Mouse (Mus musculus) liver, embryonic 14.5 days (tissue): ENCODE measurements at regions not wholly inside any gene's neighbourhood (a gene's known extent, or its start where the extent isn't known, plus 50 kb on each side); places are given as distances from the start of the nearest gene placed in this dataset.

Source experiments
- ATAC-seq: fragments of 200-750 bp; cut with Nextera tagmentation; 2 replicates; pipeline ENCODE4 v1.8.0; 2017; ENCODE audit warnings: moderate number of reproducible peaks, mild to moderate bottlenecking, moderate library complexity; ENCODE audit not compliant: insufficient read depth
- DNase-seq, 3 experiments: peaks; one replicate each; pipeline ENCODE4 v3.0.0-alpha.2; 2012 to 2013; ENCODE audit warnings: low read depth in 3 of 3, low spot score in 3 of 3
- H3K27ac ChIP-seq: fragments of 300-500 bp; sonication (generic); 2 replicates; pipeline ENCODE4 v1.5.1; 2014; ENCODE audit warnings: moderate library complexity, mild to moderate bottlenecking, control low read depth, inconsistent platforms
- H3K27me3 ChIP-seq: fragments of 300-500 bp; sonication (generic); 2 replicates; pipeline ENCODE4 v1.6.1; 2014; ENCODE audit warnings: mild to moderate bottlenecking, low read length, moderate library complexity; ENCODE audit not compliant: control insufficient read depth, insufficient read depth
- H3K36me3 ChIP-seq: fragments of 300-500 bp; sonication (generic); replicated peaks from 2 replicates; pipeline ENCODE4 v1.6.1; 2014; ENCODE audit warnings: low read depth; ENCODE audit not compliant: control insufficient read depth, insufficient read depth
- H3K4me1 ChIP-seq, 2 experiments: fragments of 200-500 bp in 1 of 2; fragments of 300-500 bp in 1 of 2; sonication (generic) in 1 of 2; replicated peaks; 2 replicates each; pipeline ENCODE4 v1.6.1; 2012 to 2014; ENCODE audit warnings: antibody characterized with exemption in 1 of 2, inconsistent platforms in 1 of 2, low read length in 1 of 2; ENCODE audit not compliant: control insufficient read depth in 2 of 2, insufficient read depth in 2 of 2
- H3K4me2 ChIP-seq: fragments of 300-500 bp; sonication (generic); 2 replicates; pipeline ENCODE4 v1.6.1; 2014; ENCODE audit warnings: low read depth, mild to moderate bottlenecking, control low read depth, moderate library complexity
- H3K4me3 ChIP-seq, 2 experiments: fragments of 200-500 bp in 1 of 2; fragments of 300-500 bp in 1 of 2; sonication (generic) in 1 of 2; 2 replicates each; pipeline ENCODE4 v1.5.1; 2012 to 2014; ENCODE audit warnings: low read depth in 2 of 2, low read length in 2 of 2, mild to moderate bottlenecking in 2 of 2, control low read depth in 1 of 2, inconsistent platforms in 1 of 2, moderate library complexity in 1 of 2; ENCODE audit not compliant: insufficient read depth in 1 of 2
- H3K9ac ChIP-seq: fragments of 300-500 bp; sonication (generic); replicated peaks from 2 replicates; pipeline ENCODE4 v1.6.1; 2014; ENCODE audit warnings: mild to moderate bottlenecking, control low read depth, moderate library complexity
- H3K9me3 ChIP-seq: fragments of 300-500 bp; sonication (generic); 2 replicates; pipeline ENCODE4 v1.6.1; 2016; ENCODE audit warnings: low read length, mixed read lengths; ENCODE audit not compliant: control insufficient read depth
- CTCF ChIP-seq: IDR thresholded peaks from 2 replicates; pipeline ENCODE4 v1.5.1; 2016; ENCODE audit warnings: antibody characterized with exemption, low read depth, control low read depth
- EP300 ChIP-seq: IDR thresholded peaks from 2 replicates; pipeline ENCODE4 v1.6.1; 2016; ENCODE audit warnings: antibody characterized with exemption, low read depth
- WGBS: fragments of 180-500 bp; shearing (Covaris S2); extraction: QIAGEN DNeasy Blood & Tissue Kit; methylation state at CpG from one replicate; pipeline ENCODE4 v1.1.7; 2014; ENCODE audit not compliant: insufficient replicate concordance; 5-methylcytosine and 5-hydroxymethylcytosine counted together

DNA sequence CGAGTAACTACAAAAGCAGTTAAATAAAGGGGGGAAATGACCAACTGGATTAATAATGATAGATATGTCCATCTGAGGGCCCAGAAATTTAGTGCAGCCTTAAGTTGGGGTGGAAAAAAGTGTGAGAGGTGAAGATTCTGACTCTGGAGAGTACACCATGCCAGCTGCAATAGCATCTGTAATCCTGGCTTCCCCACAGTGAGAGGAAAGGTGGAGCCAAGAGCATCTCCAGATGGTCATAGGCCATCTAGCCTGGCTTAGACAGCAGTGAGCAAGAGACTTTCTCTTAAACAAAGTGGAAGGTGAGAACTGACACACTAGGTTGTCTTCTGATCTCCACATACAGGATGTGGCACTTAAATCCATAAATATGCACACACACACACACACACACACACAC, 264.7 kb downstream of the Gm9195 start:
- Histone ChIP-seq H3K4me2 (no peak overlapping the region), H3K9ac (no peak overlapping the region), H3K9me3 (no peaks in the 10 kb centered on the region), H3K4me1 (no peaks in the 10 kb centered on the region), H3K36me3 (no peaks in the 10 kb centered on the region), H3K4me3 (no peak overlapping the region), H3K27me3 (no peaks in the 10 kb centered on the region), H3K27ac (no peak overlapping the region)
- WGBS, result 43% methylated on average over 1 of the region's 1 CpGs
- no peak for DNase-seq
- ATAC-seq, result no peak
- TF ChIP-seq EP300, result no peak
- no peak for TF ChIP-seq CTCF

DNA sequence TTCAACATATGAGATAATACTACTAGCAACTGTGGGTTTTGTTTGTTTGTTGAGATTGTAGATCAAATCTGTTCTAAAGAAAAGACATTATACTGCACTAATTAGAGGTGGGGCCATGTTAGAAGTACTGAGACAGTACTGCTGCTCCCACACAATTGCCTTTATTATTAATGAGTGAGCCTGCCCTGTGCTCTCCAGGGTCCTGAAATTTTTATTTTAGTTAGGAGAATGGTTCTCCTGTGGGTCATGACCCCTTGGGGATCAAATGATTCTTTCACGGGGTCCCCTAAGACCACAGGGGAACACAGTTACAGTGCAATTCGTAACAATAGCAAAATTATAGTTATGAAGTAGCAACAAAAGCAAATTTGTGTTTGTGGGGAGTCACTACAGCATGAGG, 268.8 kb downstream of the Gm9195 start:
- no peak for TF ChIP-seq CTCF
- no peak for TF ChIP-seq EP300
- Histone ChIP-seq H3K27ac (no peak overlapping the region), H3K36me3 (no peaks in the 10 kb centered on the region), H3K4me2 (no peak overlapping the region), H3K4me1 (no peaks in the 10 kb centered on the region), H3K27me3 (no peaks in the 10 kb centered on the region), H3K9ac (no peak overlapping the region), H3K9me3 (no peaks in the 10 kb centered on the region), H3K4me3 (no peak overlapping the region)
- no peak for ATAC-seq
- WGBS, result 21% methylated on average over 2 of the region's 2 CpGs
- no peak for DNase-seq

- no peak for DNase-seq
Measured at GRCm38 (mm10) chr14:72219523-72219922, 272.1 kb downstream of the Gm9195 start.

DNA sequence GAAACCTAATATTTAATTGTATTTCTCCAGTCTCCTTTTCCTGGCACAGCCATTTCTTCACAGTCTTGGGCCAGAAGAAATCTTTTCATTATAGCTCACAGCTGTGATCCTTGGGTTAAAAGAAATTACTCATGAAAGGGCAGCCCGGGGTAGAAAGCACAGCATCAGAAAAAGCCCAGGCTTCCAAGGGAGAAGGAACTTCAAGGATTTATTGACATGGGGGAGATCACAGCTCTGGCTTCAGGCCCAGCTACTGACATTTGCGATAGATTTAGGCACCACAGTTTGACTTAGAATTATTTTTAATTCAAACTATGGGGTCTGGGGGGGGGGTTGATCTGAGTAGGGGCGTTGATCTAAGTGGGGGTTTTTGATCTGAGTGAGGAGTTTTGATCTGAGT, 291.3 kb downstream of the Gm9195 start:
- Histone ChIP-seq H3K9me3 (no peaks in the 10 kb centered on the region), H3K4me3 (no peak overlapping the region), H3K36me3 (no peaks in the 10 kb centered on the region), H3K9ac (no peak overlapping the region), H3K4me2 (no peak overlapping the region), H3K27ac (no peak overlapping the region), H3K27me3 (no peaks in the 10 kb centered on the region), H3K4me1 (no peaks in the 10 kb centered on the region)
- DNase-seq, result no peak
- 51% methylated on average over 3 of the region's 3 CpGs for WGBS
- ATAC-seq, result no peak
- TF ChIP-seq CTCF (no peak), EP300 (no peak)

More at GRCm38 (mm10) chr14:72219523-72219922, 272.1 kb downstream of the Gm9195 start:
- H3K4me3 ChIP-seq, result no peak overlapping the region
- H3K4me2 ChIP-seq, result no peak overlapping the region
- no peaks in the 10 kb centered on the region for H3K36me3 ChIP-seq
- 44% methylated on average over 6 of the region's 6 CpGs for WGBS
- no peaks in the 10 kb centered on the region for H3K27me3 ChIP-seq
- ATAC-seq, result no peak
- H3K9ac ChIP-seq, result no peak overlapping the region
- TF ChIP-seq EP300, result no peak
- H3K9me3 ChIP-seq, result no peaks in the 10 kb centered on the region
- no peak overlapping the region for H3K27ac ChIP-seq
- no peaks in the 10 kb centered on the region for H3K4me1 ChIP-seq

DNA sequence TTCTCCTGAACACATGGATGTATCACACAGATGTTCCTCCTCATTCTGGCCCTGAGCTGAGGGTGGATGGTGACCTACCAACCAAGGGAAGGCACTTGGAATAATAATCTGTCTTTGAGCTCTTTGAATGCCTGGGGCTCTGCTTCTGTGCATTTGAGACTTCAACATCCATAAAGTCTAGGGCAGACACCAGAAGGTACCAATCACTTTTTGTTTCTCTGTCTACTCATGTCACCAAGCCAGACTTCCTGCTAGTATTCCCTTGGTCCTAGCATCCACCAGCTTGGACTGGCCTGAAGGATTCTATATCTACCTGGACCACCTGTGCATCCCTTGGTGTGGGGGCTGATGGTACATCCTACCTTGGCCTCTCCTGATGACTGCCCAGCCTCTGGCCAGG, 291.7 kb downstream of the Gm9195 start:
- Histone ChIP-seq H3K9ac (no peak overlapping the region), H3K4me3 (no peak overlapping the region), H3K4me1 (no peaks in the 10 kb centered on the region), H3K36me3 (no peaks in the 10 kb centered on the region), H3K4me2 (no peak overlapping the region), H3K27ac (no peak overlapping the region), H3K9me3 (no peaks in the 10 kb centered on the region), H3K27me3 (no peaks in the 10 kb centered on the region)
- DNase-seq (no peak), ATAC-seq (no peak)
- TF ChIP-seq EP300, result no peak
- TF ChIP-seq CTCF, result no peak

GRCm38 (mm10) chr14:72197972-72198371, 293.7 kb downstream of the Gm9195 start:
- Histone ChIP-seq H3K9me3 (no peaks in the 10 kb centered on the region), H3K4me1 (no peaks in the 10 kb centered on the region), H3K27me3 (no peaks in the 10 kb centered on the region), H3K9ac (no peak overlapping the region), H3K4me3 (no peak overlapping the region), H3K36me3 (no peaks in the 10 kb centered on the region), H3K27ac (no peak overlapping the region), H3K4me2 (no peak overlapping the region)
- TF ChIP-seq CTCF (no peak), EP300 (no peak)
- DNase-seq, result no peak
- no peak for ATAC-seq
- WGBS, result 44% methylated on average over 7 of the region's 7 CpGs
